Comparison of ENCODE assay signal across 22 mouse cellular contexts in the genomic region with DNA sequence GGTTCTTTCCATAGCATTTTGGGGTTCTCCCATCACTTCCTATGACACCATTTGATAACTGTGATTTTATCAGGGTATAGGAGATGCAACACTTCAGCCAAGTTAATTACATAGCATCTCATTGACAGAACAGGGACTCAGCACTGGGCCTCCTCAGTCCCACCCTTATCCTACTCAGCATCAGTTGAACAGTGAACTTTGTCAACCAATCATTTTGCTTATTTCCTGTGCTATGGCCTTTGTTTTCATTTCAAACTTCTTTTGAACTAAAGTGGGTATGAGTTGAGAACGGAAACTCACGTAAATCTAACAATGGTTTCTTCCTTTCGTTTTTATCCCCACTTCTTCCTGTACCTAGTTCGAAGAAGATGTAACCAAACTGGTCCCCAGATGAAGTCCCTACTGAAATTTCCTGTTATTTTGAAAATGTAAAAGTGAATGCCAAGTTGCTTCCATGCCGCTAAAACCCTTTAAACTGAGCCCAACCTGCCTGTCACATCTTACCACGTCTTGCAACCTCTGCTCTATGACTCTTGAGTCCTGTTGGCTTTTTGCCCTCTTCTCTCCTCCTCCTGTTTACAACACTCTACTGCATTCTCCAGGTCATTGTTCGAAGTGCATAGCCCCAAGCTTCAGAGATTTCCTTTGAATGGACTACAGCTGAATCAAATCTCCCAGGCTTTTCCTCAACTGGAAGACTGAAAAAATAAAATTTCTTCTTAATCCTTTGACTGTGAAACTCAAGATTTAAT.
A peak's percentile ranks its signal among the peaks of the same experiment; 100 is the strongest.
DNase-seq lines count a peak whose midpoint lies in the region; ATAC-seq and TF ChIP-seq lines count a peak whose summit lies in the region.
"Had no signal": no experiment of that assay in that cellular context is flagged by ENCODE, and none has a peak within 500 bp of the region (broad histone marks: within the 10 kb centered on the region; RNA-seq: fewer than 3 reads in every experiment).

No protein-coding gene starts in this region.

- peak; percentile 54 for ATAC-seq in lung, embryonic 16.5 days (ENCODE audit: low read depth)
- ATAC-seq in activated CD4-positive, CD25-positive, alpha-beta regulatory T cell, adult 4 months = peak; percentile 86
- ATAC-seq in inflammation-experienced regulatory T-cells, adult 6 months = peak; percentile 81
- ATAC-seq: intestine, embryonic 16.5 days had no signal

- no peaks in the 10 kb centered on the region for H3K36me3 ChIP-seq in kidney, adult 2 months (ENCODE audit: control insufficient read depth, insufficient read depth, low read length)
- no peaks in the 10 kb centered on the region for H3K36me3 ChIP-seq in lung, embryonic 16.5 days (ENCODE audit: control insufficient read depth, insufficient read depth, low read length)
- H3K36me3 ChIP-seq: embryonic facial prominence, embryonic 12.5 days; forebrain, embryonic 12.5 days; heart, embryonic 10.5 days; limb, embryonic 13.5 days; liver, embryonic 13.5 days had no signal

- no peaks in the 10 kb centered on the region for H3K9me3 ChIP-seq in lung, embryonic 16.5 days (ENCODE audit: control insufficient read depth, low read length)
- H3K9me3 ChIP-seq: embryonic facial prominence, embryonic 12.5 days; forebrain, embryonic 12.5 days; heart, embryonic 10.5 days; limb, embryonic 13.5 days; liver, embryonic 13.5 days had no signal

- no peak for TF ChIP-seq CTCF in kidney, adult 2 months (conservative IDR thresholded peaks at IDR 0.05; ENCODE audit: insufficient read depth, insufficient read length, low read depth, low read length)
- TF ChIP-seq CTCF in lung, adult 2 months (IDR thresholded peaks at IDR 0.05; ENCODE audit: insufficient read depth, low read length) = no peak

- 62% methylated on average over 7 of the region's 7 CpGs for WGBS in kidney, adult 2 months
- WGBS in lung, embryonic 16.5 days = 60% methylated on average over 7 of the region's 7 CpGs
- 47% methylated on average over 7 of the region's 7 CpGs for WGBS in lung, adult 2 months

- no peak overlapping the region for H3K9ac ChIP-seq in lung, embryonic 16.5 days (ENCODE audit: low read length)
- H3K9ac ChIP-seq: embryonic facial prominence, embryonic 12.5 days; forebrain, embryonic 12.5 days; hindbrain, embryonic 14.5 days; limb, embryonic 13.5 days; liver, embryonic 13.5 days had no signal

- H3K27ac ChIP-seq in kidney, adult 2 months (ENCODE audit: insufficient read depth, low read depth, low read length) = no peak overlapping the region
- H3K27ac ChIP-seq in lung, embryonic 16.5 days (ENCODE audit: low read length) = peak overlapping the region; percentile 57
- H3K27ac ChIP-seq: embryonic facial prominence, embryonic 12.5 days; forebrain, embryonic 12.5 days; heart, embryonic 10.5 days; hindbrain, embryonic 14.5 days; kidney, postnatal 0 days; limb, embryonic 13.5 days; liver, embryonic 13.5 days; stomach, postnatal 0 days had no signal

- no peak overlapping the region for H3K4me3 ChIP-seq in kidney, adult 2 months (ENCODE audit: insufficient read depth, low read depth, low read length)
- no peak overlapping the region for H3K4me3 ChIP-seq in lung, embryonic 16.5 days (ENCODE audit: low read length)
- no peak overlapping the region for H3K4me3 ChIP-seq in lung, adult 2 months (replicated peaks; ENCODE audit: extremely low read depth, low read depth, low read length)
- H3K4me3 ChIP-seq: embryonic facial prominence, embryonic 12.5 days; forebrain, embryonic 12.5 days; heart, embryonic 10.5 days; limb, embryonic 13.5 days; liver, embryonic 13.5 days had no signal

- DNase-seq in kidney, adult 2 months = peak; percentile 31
- DNase-seq in kidney, adult 18-20 months = no peak
- no peak for DNase-seq in lung, adult 2 months
- DNase-seq in layer of hippocampus, adult 9-10 months (ENCODE audit: low spot score) = no peak
- DNase-seq in right cerebral cortex, postnatal 25 days = no peak
- DNase-seq: B cell, adult 2 months; cerebellum, adult 2 months; cerebellum, postnatal 25 days; heart, postnatal 4 days; liver, embryonic 13.5 days had no signal

- no peaks in the 10 kb centered on the region for H3K27me3 ChIP-seq in kidney, adult 2 months (replicated peaks; ENCODE audit: control insufficient read depth, insufficient read depth, low read length)
- H3K27me3 ChIP-seq in lung, embryonic 16.5 days (ENCODE audit: control insufficient read depth, insufficient read depth, low read depth, low read length) = no peaks in the 10 kb centered on the region
- H3K27me3 ChIP-seq: embryonic facial prominence, embryonic 12.5 days; forebrain, embryonic 12.5 days; limb, embryonic 13.5 days; liver, embryonic 13.5 days had no signal

- no peaks in the 10 kb centered on the region for H3K4me1 ChIP-seq in kidney, adult 2 months (ENCODE audit: control insufficient read depth, insufficient read depth, low read length)
- no peaks in the 10 kb centered on the region for H3K4me1 ChIP-seq in lung, embryonic 16.5 days (replicated peaks; ENCODE audit: control insufficient read depth, insufficient read depth, low read length)
- H3K4me1 ChIP-seq in lung, adult 2 months (ENCODE audit: control insufficient read depth, insufficient read depth, low read length) = no peaks in the 10 kb centered on the region
- H3K4me1 ChIP-seq: embryonic facial prominence, embryonic 12.5 days; forebrain, embryonic 12.5 days; heart, embryonic 10.5 days; limb, embryonic 13.5 days; liver, embryonic 13.5 days had no signal

- no peak overlapping the region for H3K4me2 ChIP-seq in lung, embryonic 16.5 days (ENCODE audit: low read depth, low read length)
- H3K4me2 ChIP-seq: embryonic facial prominence, embryonic 12.5 days; forebrain, embryonic 12.5 days; hindbrain, embryonic 14.5 days; limb, embryonic 13.5 days; liver, embryonic 13.5 days; midbrain, embryonic 11.5 days had no signal

- TF ChIP-seq POLR2A in kidney, adult 2 months (IDR thresholded peaks at IDR 0.05; ENCODE audit: low read depth, low read length) = no peak
- TF ChIP-seq POLR2A in lung, adult 2 months (IDR thresholded peaks at IDR 0.05; ENCODE audit: borderline replicate concordance, extremely low read depth, low read depth, low read length) = no peak
